Mouse (Mus musculus) heart, embryonic 10.5 days (tissue): Measurements from ENCODE around the gene Rbm28. TPM values are rescaled to one million over a fixed set of nuclear protein-coding genes. Genes with fewer than 3 reads are reported as not detected.
A peak's percentile ranks its signal among the peaks of the same experiment; 100 is the strongest.

Experiments used
- DNase-seq: peaks from one replicate; pipeline ENCODE4 v3.0.0-alpha.2; 2017; ENCODE audit warnings: low spot score
- H3K27ac ChIP-seq: fragments of 300-500 bp; sonication (generic); 2 replicates; pipeline ENCODE4 v1.5.1; 2016; ENCODE audit warnings: mild to moderate bottlenecking
- H3K27me3 ChIP-seq: fragments of 300-500 bp; sonication (generic); 2 replicates; pipeline ENCODE4 v1.6.1; 2016; ENCODE audit warnings: mild to moderate bottlenecking; ENCODE audit not compliant: poor library complexity, insufficient read depth, severe bottlenecking
- H3K36me3 ChIP-seq: fragments of 300-500 bp; sonication (generic); 2 replicates; pipeline ENCODE4 v1.6.1; 2016; ENCODE audit warnings: mild to moderate bottlenecking, moderate library complexity
- H3K4me1 ChIP-seq: fragments of 300-500 bp; sonication (generic); 2 replicates; pipeline ENCODE4 v1.6.1; 2016; ENCODE audit warnings: mild to moderate bottlenecking
- H3K4me3 ChIP-seq: fragments of 300-500 bp; sonication (generic); 2 replicates; pipeline ENCODE4 v1.5.1; 2016; ENCODE audit warnings: mild to moderate bottlenecking, moderate library complexity
- H3K9me3 ChIP-seq: fragments of 300-500 bp; sonication (generic); 2 replicates; pipeline ENCODE4 v1.6.1; 2016; ENCODE audit warnings: mild to moderate bottlenecking, moderate library complexity
- WGBS: fragments of 180-500 bp; shearing (Covaris S2); methylation state at CpG from one replicate; pipeline ENCODE4 v1.1.7; 2016; 5-methylcytosine and 5-hydroxymethylcytosine counted together
- polyA plus RNA-seq: library from polyadenylated mRNA; unstranded; fragments of >200 nt; fragmentation: Nextera tagmentation; extraction: Ambion mirVana; gene quantifications from 2 replicates; pipeline ENCODE4 v1.2.1, GENCODE M21; 2016

The Rbm28 gene
- polyA plus RNA-seq: 30.0 and 44.4 TPM in 2 replicates

DNA sequence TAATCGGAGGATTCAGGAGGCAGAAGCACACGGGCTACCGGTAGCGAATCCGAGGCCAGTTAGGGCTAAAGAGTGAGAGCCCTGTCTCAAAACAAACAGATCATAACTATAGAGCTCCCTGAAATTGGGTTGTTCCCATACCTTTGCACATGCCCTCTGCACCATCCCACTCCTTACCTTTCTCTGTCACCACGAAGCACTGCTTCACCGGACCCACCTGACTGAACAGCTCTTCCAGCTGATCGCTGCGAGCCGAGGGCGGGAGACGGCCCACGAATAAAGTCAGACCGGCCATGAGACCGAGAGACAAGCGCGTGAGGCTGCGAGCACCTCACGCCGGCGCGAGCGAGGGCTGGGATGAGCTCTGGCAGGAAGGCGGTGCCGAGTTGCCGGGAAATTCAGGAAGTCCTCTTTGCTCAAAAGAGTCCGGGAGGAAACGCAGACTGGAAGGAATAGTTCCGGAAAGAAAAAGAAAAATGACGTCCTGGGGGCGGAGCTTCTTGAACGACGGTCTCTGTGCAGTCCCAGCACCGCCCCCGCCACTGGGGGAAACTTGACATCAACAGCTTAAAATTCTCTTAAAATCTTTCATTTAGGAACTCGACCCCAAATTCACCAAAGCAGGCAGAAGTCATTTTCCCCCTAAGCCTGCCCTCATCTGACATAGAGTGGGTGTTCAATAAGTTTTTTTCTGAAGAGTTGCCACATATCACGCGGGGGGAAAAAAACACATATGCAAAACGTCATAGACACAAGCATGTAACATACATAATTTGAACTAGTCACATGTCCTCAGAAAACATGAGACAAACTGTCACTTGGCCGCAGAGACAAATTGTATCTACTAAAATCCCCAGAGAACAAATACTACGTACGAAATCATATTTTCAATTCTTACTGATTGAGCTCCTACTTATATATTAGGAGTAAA lies at the start of gene Rbm28:
Gene Rbm28 (minus strand): TSS at position 693 of the 931 bp plus-strand sequence.
- Histone ChIP-seq H3K27ac (peak within 1 kb of the TSS; percentile 86), H3K36me3 (peaks cover 7% of the 10 kb centered on the region), H3K9me3 (no peaks in the 10 kb centered on the region), H3K4me3 (peak within 1 kb of the TSS; percentile 88), H3K4me1 (peaks cover 10% of the 10 kb centered on the region), H3K27me3 (peaks cover 23% of the 10 kb centered on the region)
- peak; percentile 94 for DNase-seq
- WGBS: 8% methylated on average over 42 of the region's 42 CpGs

GRCm38 (mm10) chr6:29214245-29214644 lies 49.4 kb upstream of the Rbm28 start:
- H3K4me1 ChIP-seq: peaks cover 50% of the 10 kb centered on the region
- no peak overlapping the region for H3K4me3 ChIP-seq
- peaks cover 26% of the 10 kb centered on the region for H3K27me3 ChIP-seq
- no peaks in the 10 kb centered on the region for H3K36me3 ChIP-seq
- no peaks in the 10 kb centered on the region for H3K9me3 ChIP-seq
- 5% methylated on average over 1 of the region's 1 CpGs for WGBS
- no peak overlapping the region for H3K27ac ChIP-seq
- DNase-seq: no peak

DNA sequence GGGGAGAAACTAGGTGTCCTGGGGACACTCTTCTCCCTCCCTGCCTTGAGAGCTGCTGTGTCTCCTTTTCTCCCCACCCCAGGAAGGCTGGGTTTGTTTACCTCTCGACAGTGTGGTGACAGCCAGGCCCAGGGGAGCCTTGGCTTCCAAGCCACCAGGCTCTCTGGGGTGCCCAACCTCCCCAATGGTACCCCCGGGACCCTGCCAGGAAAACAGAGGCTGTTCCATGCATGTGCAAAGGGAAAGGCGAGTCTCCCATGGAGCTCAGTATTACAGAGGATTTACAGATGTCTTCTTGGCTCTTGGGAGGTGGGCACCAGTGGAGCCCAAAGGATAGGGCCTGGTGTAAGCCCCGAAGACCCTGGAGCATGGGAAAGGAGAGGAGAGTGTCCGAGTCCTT lies 48.6 kb upstream of the Rbm28 start:
- Histone ChIP-seq H3K27me3 (peaks cover 26% of the 10 kb centered on the region), H3K36me3 (no peaks in the 10 kb centered on the region), H3K27ac (no peak overlapping the region), H3K9me3 (no peaks in the 10 kb centered on the region), H3K4me1 (peaks cover 50% of the 10 kb centered on the region), H3K4me3 (no peak overlapping the region)
- no peak for DNase-seq
- WGBS: 55% methylated on average over 5 of the region's 5 CpGs

DNA sequence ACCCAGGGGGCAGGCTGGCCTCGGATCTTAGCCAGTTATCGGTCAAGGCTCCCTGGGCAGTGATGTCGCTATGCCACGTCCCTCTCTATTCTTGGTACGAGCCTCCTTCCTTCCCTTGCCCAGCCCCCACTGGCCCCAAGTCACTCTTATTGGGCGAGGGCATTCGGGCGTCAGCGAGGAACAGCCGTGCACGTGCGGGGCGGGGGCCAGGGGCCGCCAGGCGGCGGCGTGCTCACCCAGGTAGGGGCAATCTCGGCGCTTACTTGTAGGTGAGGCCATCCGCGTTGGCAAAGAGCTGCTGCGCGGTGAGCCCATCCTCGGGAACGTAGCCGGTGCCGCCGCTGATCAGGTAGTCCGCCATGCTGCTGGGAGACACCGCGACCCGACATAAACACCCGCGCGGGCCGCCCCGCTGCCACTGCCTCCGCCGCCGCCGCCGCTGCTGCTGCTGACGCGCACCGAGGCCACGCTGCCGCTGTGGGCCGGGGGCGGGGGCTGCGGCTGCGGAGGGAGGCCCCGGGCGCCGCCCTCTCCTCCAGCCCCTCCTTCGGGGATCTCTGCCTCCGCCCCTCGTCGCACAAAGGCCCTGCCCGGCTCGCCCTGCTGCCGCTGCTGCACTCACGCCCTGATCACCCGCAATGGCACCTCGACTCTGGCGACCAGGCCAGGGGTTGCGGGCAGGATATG lies 47.1 kb upstream of the Rbm28 start:
- DNase-seq: peak; percentile 91
- 0 out of 2 replicates have a peak, but pooled peaks cover under 1% of the 10 kb centered on the region for H3K36me3 ChIP-seq
- peaks cover 26% of the 10 kb centered on the region for H3K27me3 ChIP-seq
- 0% methylated on average over 65 of the region's 66 CpGs for WGBS
- peak overlapping the region; percentile 83 for H3K4me3 ChIP-seq
- no peaks in the 10 kb centered on the region for H3K9me3 ChIP-seq
- peak overlapping the region; percentile 90 for H3K27ac ChIP-seq
- peaks cover 50% of the 10 kb centered on the region for H3K4me1 ChIP-seq

DNA sequence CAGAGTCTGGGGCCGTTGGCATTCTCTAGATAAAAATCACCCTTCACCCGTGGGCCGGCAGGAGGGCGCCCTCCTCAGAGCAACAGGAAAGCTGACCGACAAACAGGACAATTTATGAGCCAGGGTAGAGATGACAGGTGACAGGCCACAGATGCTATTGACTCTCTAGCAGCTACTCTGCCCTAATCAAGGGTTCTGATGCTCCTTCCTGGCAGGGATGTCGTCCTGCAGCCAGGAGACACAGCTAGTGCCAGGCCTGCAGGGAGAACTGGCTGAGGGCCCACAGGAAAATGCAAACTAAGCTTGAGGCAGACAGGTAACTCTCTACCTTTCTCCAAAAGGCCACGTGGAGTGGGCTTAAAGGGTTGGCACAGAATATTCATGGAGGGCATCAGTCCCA lies 46.3 kb upstream of the Rbm28 start:
- H3K4me3 ChIP-seq: peak overlapping the region; percentile 83

GRCm38 (mm10) chr6:29210231-29210936 lies 45.6 kb upstream of the Rbm28 start:
- no peak overlapping the region for H3K27ac ChIP-seq

More for the DNA sequence above, 46.3 kb upstream of the Rbm28 start:
- Histone ChIP-seq H3K36me3 (peaks cover 6% of the 10 kb centered on the region), H3K27ac (peak overlapping the region; percentile 90), H3K27me3 (peaks cover 26% of the 10 kb centered on the region), H3K9me3 (no peaks in the 10 kb centered on the region), H3K4me1 (peaks cover 45% of the 10 kb centered on the region)
- WGBS: 15% methylated on average over 7 of the region's 7 CpGs
- DNase-seq: no peak

GRCm38 (mm10) chr6:29208178-29208577 lies 43.4 kb upstream of the Rbm28 start:
- no peak overlapping the region for H3K27ac ChIP-seq
- peak; percentile 28 for DNase-seq
- WGBS: 82% methylated on average over 5 of the region's 5 CpGs
- H3K4me3 ChIP-seq: no peak overlapping the region
- H3K36me3 ChIP-seq: peaks cover 29% of the 10 kb centered on the region
- H3K4me1 ChIP-seq: peaks cover 25% of the 10 kb centered on the region
- no peaks in the 10 kb centered on the region for H3K9me3 ChIP-seq
- H3K27me3 ChIP-seq: peaks cover 4% of the 10 kb centered on the region

More at GRCm38 (mm10) chr6:29210231-29210936, 45.6 kb upstream of the Rbm28 start:
- H3K36me3 ChIP-seq: peaks cover 10% of the 10 kb centered on the region
- peaks cover 26% of the 10 kb centered on the region for H3K27me3 ChIP-seq
- H3K4me3 ChIP-seq: no peak overlapping the region
- peak; percentile 71 for DNase-seq
- no peaks in the 10 kb centered on the region for H3K9me3 ChIP-seq
- peaks cover 40% of the 10 kb centered on the region for H3K4me1 ChIP-seq
- 75% methylated on average over 9 of the region's 9 CpGs for WGBS

DNA sequence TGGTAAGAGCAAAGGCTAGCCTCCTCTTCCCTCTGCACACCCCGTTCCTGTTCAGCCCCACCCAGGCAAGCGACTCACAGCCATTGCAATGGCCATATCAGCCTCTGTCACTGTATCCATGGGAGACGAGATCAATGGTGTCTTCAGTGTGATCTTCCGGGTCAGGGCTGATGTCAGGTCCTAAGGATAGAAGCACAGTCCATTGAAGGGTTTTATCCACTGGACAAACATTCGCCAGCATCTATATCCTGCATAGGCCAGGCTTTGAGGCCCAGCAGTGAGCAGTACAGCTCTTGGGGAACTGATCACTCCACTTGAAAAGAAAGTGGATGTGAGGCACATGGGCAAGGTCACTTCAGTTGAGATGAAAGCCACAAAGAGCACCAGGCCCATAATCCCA lies 42.2 kb upstream of the Rbm28 start:
- no peak for DNase-seq
- no peaks in the 10 kb centered on the region for H3K27me3 ChIP-seq
- 76% methylated on average over 5 of the region's 5 CpGs for WGBS
- H3K4me1 ChIP-seq: peaks cover 16% of the 10 kb centered on the region
- no peak overlapping the region for H3K4me3 ChIP-seq
- H3K9me3 ChIP-seq: no peaks in the 10 kb centered on the region
- H3K27ac ChIP-seq: no peak overlapping the region
- H3K36me3 ChIP-seq: peaks cover 39% of the 10 kb centered on the region

GRCm38 (mm10) chr6:29206006-29206405 lies 41.2 kb upstream of the Rbm28 start:
- no peak overlapping the region for H3K4me3 ChIP-seq
- peak; percentile 73 for DNase-seq

GRCm38 (mm10) chr6:29204932-29205614 lies 40.3 kb upstream of the Rbm28 start:
- 54% methylated on average over 15 of the region's 15 CpGs for WGBS
- peak overlapping the region; percentile 52; the same call in 1 of the 2 replicates for H3K27ac ChIP-seq
- H3K4me1 ChIP-seq: peaks cover 2% of the 10 kb centered on the region; the same call in 1 of the 2 replicates
- H3K36me3 ChIP-seq: peaks cover 54% of the 10 kb centered on the region
- no peak overlapping the region for H3K4me3 ChIP-seq
- DNase-seq: peak; percentile 84
- H3K27me3 ChIP-seq: peaks cover 14% of the 10 kb centered on the region; the same call in 1 of the 2 replicates
- no peaks in the 10 kb centered on the region for H3K9me3 ChIP-seq

More at GRCm38 (mm10) chr6:29206006-29206405, 41.2 kb upstream of the Rbm28 start:
- H3K36me3 ChIP-seq: peaks cover 49% of the 10 kb centered on the region
- no peaks in the 10 kb centered on the region for H3K9me3 ChIP-seq
- 90% methylated on average over 10 of the region's 10 CpGs for WGBS
- H3K4me1 ChIP-seq: peaks cover 7% of the 10 kb centered on the region
- H3K27me3 ChIP-seq: peaks cover 4% of the 10 kb centered on the region; the same call in 1 of the 2 replicates
- no peak overlapping the region for H3K27ac ChIP-seq

DNA sequence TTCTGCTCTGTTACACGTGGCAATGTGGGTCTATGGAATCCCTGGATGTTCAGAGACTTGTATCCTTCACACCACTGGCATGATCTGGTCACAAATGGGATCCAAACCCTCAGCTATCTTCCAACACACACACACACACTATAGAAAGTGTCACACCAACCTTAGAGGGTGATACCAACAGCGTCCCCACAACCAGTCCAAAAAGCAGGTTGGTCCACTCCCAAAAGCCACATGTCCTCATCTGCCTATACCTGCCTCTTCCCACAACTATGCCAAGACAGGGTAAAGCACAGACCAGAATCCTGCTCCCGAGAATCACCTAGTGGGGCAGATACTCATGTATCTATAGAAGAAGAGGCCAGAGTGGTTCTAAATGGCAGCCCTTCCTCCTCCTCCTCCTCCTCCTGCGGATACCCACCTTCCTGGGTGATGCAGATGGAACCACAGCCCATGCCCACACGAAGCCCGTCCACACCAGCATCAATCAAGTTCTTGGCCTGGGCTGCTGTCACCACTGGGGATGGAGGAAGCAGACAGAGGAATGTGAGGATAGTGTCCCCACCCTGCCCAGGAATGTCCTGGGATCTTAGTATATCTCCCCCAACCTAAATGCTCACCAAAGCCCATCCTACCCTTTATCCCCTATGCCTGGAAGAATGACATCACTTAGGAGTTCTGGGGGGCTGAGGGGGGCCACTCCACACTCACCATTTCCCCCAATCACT lies 39.2 kb upstream of the Rbm28 start:
- H3K9me3 ChIP-seq: no peaks in the 10 kb centered on the region
- no peak overlapping the region for H3K4me3 ChIP-seq
- peaks cover 54% of the 10 kb centered on the region for H3K36me3 ChIP-seq
- peak; percentile 66 for DNase-seq
- WGBS: 79% methylated on average over 6 of the region's 6 CpGs
- peaks cover 23% of the 10 kb centered on the region; the same call in 1 of the 2 replicates for H3K27me3 ChIP-seq
- no peak overlapping the region for H3K27ac ChIP-seq
- H3K4me1 ChIP-seq: peaks cover 10% of the 10 kb centered on the region
